Mouse (Mus musculus) liver, adult 2 months (tissue): ENCODE measurements around the gene Vti1a. TPM values are rescaled to one million over a fixed set of nuclear protein-coding genes. Genes with fewer than 3 reads are reported as not detected.

Source experiments
- DNase-seq: peaks from one replicate; pipeline ENCODE4 v3.0.0-alpha.2; 2011; ENCODE audit warnings: low read depth, low spot score; ENCODE audit errors: extremely low read depth
- H3K27ac ChIP-seq: fragments of 200-500 bp; replicated peaks from 2 replicates; pipeline ENCODE4 v1.5.1; 2012; ENCODE audit warnings: low read depth, mild to moderate bottlenecking, control low read depth, inconsistent platforms, low read length; ENCODE audit not compliant: insufficient read depth
- H3K27me3 ChIP-seq: fragments of 200-500 bp; 2 replicates; pipeline ENCODE4 v1.6.1; 2012; ENCODE audit warnings: mild to moderate bottlenecking, moderate library complexity, low read length, inconsistent platforms; ENCODE audit not compliant: control insufficient read depth, insufficient read depth
- H3K36me3 ChIP-seq: fragments of 200-500 bp; 2 replicates; pipeline ENCODE4 v1.6.1; 2012; ENCODE audit warnings: low read length, inconsistent platforms; ENCODE audit not compliant: control insufficient read depth, insufficient read depth
- H3K4me1 ChIP-seq: fragments of 200-500 bp; 2 replicates; pipeline ENCODE4 v1.6.1; 2011; ENCODE audit warnings: low read length; ENCODE audit not compliant: control insufficient read depth, insufficient read depth
- H3K4me3 ChIP-seq: fragments of 200-500 bp; 2 replicates; pipeline ENCODE4 v1.5.1; 2011; ENCODE audit warnings: low read depth, mild to moderate bottlenecking, control low read depth, low read length, moderate library complexity; ENCODE audit not compliant: insufficient read depth
- H3K79me2 ChIP-seq: fragments of 200-500 bp; 2 replicates; pipeline ENCODE4 v1.6.1; 2012; ENCODE audit warnings: inconsistent platforms, mild to moderate bottlenecking, low read length, moderate library complexity; ENCODE audit not compliant: control insufficient read depth, insufficient read depth
- H3K9ac ChIP-seq: fragments of 200-500 bp; 2 replicates; pipeline ENCODE4 v1.6.1; 2012; ENCODE audit warnings: low read depth, mild to moderate bottlenecking, control low read depth, inconsistent platforms, low read length
- CTCF ChIP-seq: fragments of 200-500 bp; IDR thresholded peaks from 2 replicates; pipeline ENCODE4 v1.5.1; 2011; ENCODE audit warnings: low read depth, low read length, control low read depth
- POLR2A ChIP-seq: fragments of 200-500 bp; IDR thresholded peaks from 2 replicates; pipeline ENCODE4 v1.6.1; 2011; ENCODE audit warnings: low read length, control low read depth; ENCODE audit not compliant: insufficient read depth; ENCODE audit errors: extremely low read depth
- WGBS: fragments of 180-500 bp; shearing (Covaris S2); methylation state at CpG from one replicate; pipeline ENCODE4 v1.1.7; 2018; 5-methylcytosine and 5-hydroxymethylcytosine counted together
- polyA plus RNA-seq: library from polyadenylated mRNA; depleted of rRNA; stranded (reverse); fragments of >200 nt; gene quantifications from 2 replicates; pipeline ENCODE4 v1.2.3, GENCODE M21; 2012
- total RNA-seq: library from RNA; depleted of rRNA; stranded (reverse); fragments of >200 nt; gene quantifications from 2 replicates; pipeline ENCODE4 v1.2.3, GENCODE M21; 2014

Gene Vti1a
- total and polyA plus RNA-seq, 2 experiments: 6.1 to 14.8 TPM

GRCm38 (mm10) chr19:55499179-55499863 lies 183.2 kb downstream of the Vti1a start:
- peaks cover 3% of the 10 kb centered on the region for H3K4me1 ChIP-seq
- no peaks in the 10 kb centered on the region for H3K79me2 ChIP-seq
- H3K4me3 ChIP-seq: no peak overlapping the region
- no peak overlapping the region for H3K9ac ChIP-seq
- no peaks in the 10 kb centered on the region for H3K27me3 ChIP-seq
- TF ChIP-seq CTCF: no peak
- no peak for TF ChIP-seq POLR2A
- H3K36me3 ChIP-seq: no peaks in the 10 kb centered on the region
- WGBS: 83% methylated on average over 18 of the region's 18 CpGs
- no peak overlapping the region for H3K27ac ChIP-seq
- no peak for DNase-seq

GRCm38 (mm10) chr19:55501985-55502384 lies 185.9 kb downstream of the Vti1a start:
- H3K36me3 ChIP-seq: no peaks in the 10 kb centered on the region
- no peak for DNase-seq
- peaks cover 11% of the 10 kb centered on the region for H3K4me1 ChIP-seq
- no peak overlapping the region for H3K4me3 ChIP-seq
- H3K27me3 ChIP-seq: no peaks in the 10 kb centered on the region
- no peak overlapping the region for H3K27ac ChIP-seq
- TF ChIP-seq CTCF: no peak
- TF ChIP-seq POLR2A: no peak
- H3K79me2 ChIP-seq: no peaks in the 10 kb centered on the region
- WGBS: 54% methylated on average over 4 of the region's 4 CpGs
- no peak overlapping the region for H3K9ac ChIP-seq

- Histone ChIP-seq H3K79me2 (no peaks in the 10 kb centered on the region), H3K27ac (no peak overlapping the region), H3K27me3 (no peaks in the 10 kb centered on the region), H3K4me3 (no peak overlapping the region), H3K4me1 (peaks cover 11% of the 10 kb centered on the region), H3K9ac (no peak overlapping the region), H3K36me3 (no peaks in the 10 kb centered on the region)
- 31% methylated on average over 4 of the region's 4 CpGs for WGBS
- TF ChIP-seq CTCF (peak; percentile 72), POLR2A (no peak)
- DNase-seq: peak; percentile 86
Observed at GRCm38 (mm10) chr19:55503771-55504170, 187.7 kb downstream of the Vti1a start.

- no peak for TF ChIP-seq POLR2A
- TF ChIP-seq CTCF: no peak
- peaks cover 11% of the 10 kb centered on the region for H3K4me1 ChIP-seq
- no peak overlapping the region for H3K27ac ChIP-seq
- 66% methylated on average over 16 of the region's 16 CpGs for WGBS
- no peak overlapping the region for H3K4me3 ChIP-seq
- no peaks in the 10 kb centered on the region for H3K79me2 ChIP-seq
- no peaks in the 10 kb centered on the region for H3K27me3 ChIP-seq
- no peak overlapping the region for H3K9ac ChIP-seq
- peak; percentile 12 for DNase-seq
- no peaks in the 10 kb centered on the region for H3K36me3 ChIP-seq
Observed at GRCm38 (mm10) chr19:55507748-55508147, 191.7 kb downstream of the Vti1a start.

- TF ChIP-seq CTCF (no peak), POLR2A (no peak)
- no peak overlapping the region for H3K4me3 ChIP-seq
- H3K27me3 ChIP-seq: no peaks in the 10 kb centered on the region
- 98% methylated on average over 4 of the region's 4 CpGs for WGBS
- H3K79me2 ChIP-seq: no peaks in the 10 kb centered on the region
- no peak overlapping the region for H3K27ac ChIP-seq
- peaks cover 11% of the 10 kb centered on the region for H3K4me1 ChIP-seq
- H3K9ac ChIP-seq: no peak overlapping the region
- H3K36me3 ChIP-seq: no peaks in the 10 kb centered on the region
- no peak for DNase-seq
Observed at GRCm38 (mm10) chr19:55508239-55508638, 192.1 kb downstream of the Vti1a start.

GRCm38 (mm10) chr19:55508965-55509364 lies 192.9 kb downstream of the Vti1a start:
- 96% methylated on average over 5 of the region's 5 CpGs for WGBS
- Histone ChIP-seq H3K9ac (no peak overlapping the region), H3K27me3 (no peaks in the 10 kb centered on the region), H3K36me3 (no peaks in the 10 kb centered on the region), H3K4me1 (peaks cover 11% of the 10 kb centered on the region), H3K79me2 (no peaks in the 10 kb centered on the region), H3K4me3 (no peak overlapping the region), H3K27ac (no peak overlapping the region)
- no peak for DNase-seq
- no peak for TF ChIP-seq POLR2A
- no peak for TF ChIP-seq CTCF
